Mouse (Mus musculus): ENCODE data around the gene Wnt5b.

DNA sequence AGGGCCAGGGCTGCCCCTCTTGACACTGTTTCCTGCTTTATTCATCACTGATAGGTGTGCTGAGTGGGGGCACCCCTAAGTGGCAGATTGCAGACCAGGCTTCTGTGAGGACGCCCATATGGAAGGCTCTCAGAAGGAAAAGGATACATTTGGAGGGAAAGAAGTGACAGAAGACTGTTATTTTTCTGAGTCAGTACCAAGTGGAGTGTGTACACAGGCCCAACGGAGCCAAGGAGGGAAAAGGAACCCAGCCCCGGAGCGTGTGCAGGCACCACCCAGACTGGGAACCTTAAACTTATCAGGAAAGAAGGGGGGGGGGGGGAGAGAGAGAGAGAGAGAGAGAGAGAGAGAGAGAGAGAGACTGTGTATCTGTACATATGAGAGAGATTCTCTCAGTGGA lies 131.6 kb downstream of the Wnt5b start:
- no peak for TF ChIP-seq POLR2A (IDR thresholded peaks at IDR 0.05; ENCODE audit: low read depth, low read length)
- no peak for TF ChIP-seq CTCF (IDR thresholded peaks at IDR 0.05; ENCODE audit: borderline replicate concordance, insufficient read depth, low read length)

Measured in embryonic fibroblast, embryonic 13.5 days (primary cell).